Mouse (Mus musculus) liver, embryonic 13.5 days (tissue): ENCODE measurements around the gene Atg7. TPM values are rescaled to one million over a fixed set of nuclear protein-coding genes. Genes with fewer than 3 reads are reported as not detected.

Experiments
- ATAC-seq: fragments of 200-750 bp; cut with Nextera tagmentation; 2 replicates; pipeline ENCODE4 v1.8.0; 2017; ENCODE audit warnings: low read depth, mild to moderate bottlenecking, moderate number of reproducible peaks, moderate library complexity
- DNase-seq: peaks from one replicate; pipeline ENCODE4 v3.0.0; 2022
- H3K27ac ChIP-seq: fragments of 300-500 bp; sonication (generic); 2 replicates; pipeline ENCODE4 v1.5.1; 2015; ENCODE audit warnings: moderate library complexity, mild to moderate bottlenecking, inconsistent platforms
- H3K27me3 ChIP-seq: fragments of 300-500 bp; sonication (generic); 2 replicates; pipeline ENCODE4 v1.6.1; 2015; ENCODE audit warnings: mild to moderate bottlenecking, inconsistent platforms
- H3K36me3 ChIP-seq: fragments of 300-500 bp; sonication (generic); 2 replicates; pipeline ENCODE4 v1.6.1; 2015; ENCODE audit warnings: mild to moderate bottlenecking, inconsistent platforms
- H3K4me1 ChIP-seq: fragments of 300-500 bp; sonication (generic); replicated peaks from 2 replicates; pipeline ENCODE4 v1.6.1; 2015; ENCODE audit warnings: inconsistent platforms
- H3K4me2 ChIP-seq: fragments of 300-500 bp; sonication (generic); 2 replicates; pipeline ENCODE4 v1.6.1; 2015; ENCODE audit warnings: inconsistent platforms, mild to moderate bottlenecking, moderate library complexity
- H3K4me3 ChIP-seq: fragments of 300-500 bp; sonication (generic); replicated peaks from 2 replicates; pipeline ENCODE4 v1.5.1; 2015; ENCODE audit warnings: mild to moderate bottlenecking, inconsistent platforms
- H3K9ac ChIP-seq: fragments of 300-500 bp; sonication (generic); 2 replicates; pipeline ENCODE4 v1.6.1; 2015; ENCODE audit warnings: mild to moderate bottlenecking, inconsistent platforms
- H3K9me3 ChIP-seq: fragments of 300-500 bp; sonication (generic); replicated peaks from 2 replicates; pipeline ENCODE4 v1.6.1; 2016; ENCODE audit warnings: inconsistent platforms
- WGBS: fragments of 180-500 bp; shearing (Covaris S2); methylation state at CpG from one replicate; pipeline ENCODE4 v1.1.7; 2015; ENCODE audit not compliant: insufficient replicate concordance; 5-methylcytosine and 5-hydroxymethylcytosine counted together
- polyA plus RNA-seq: library from polyadenylated mRNA; unstranded; fragments of >200 nt; fragmentation: Nextera tagmentation; extraction: Ambion mirVana; gene quantifications from 2 replicates; pipeline ENCODE4 v1.2.1, GENCODE M21; 2015

The Atg7 gene
- polyA plus RNA-seq, 1 experiment from 2014 or later: 12.5 TPM

DNA sequence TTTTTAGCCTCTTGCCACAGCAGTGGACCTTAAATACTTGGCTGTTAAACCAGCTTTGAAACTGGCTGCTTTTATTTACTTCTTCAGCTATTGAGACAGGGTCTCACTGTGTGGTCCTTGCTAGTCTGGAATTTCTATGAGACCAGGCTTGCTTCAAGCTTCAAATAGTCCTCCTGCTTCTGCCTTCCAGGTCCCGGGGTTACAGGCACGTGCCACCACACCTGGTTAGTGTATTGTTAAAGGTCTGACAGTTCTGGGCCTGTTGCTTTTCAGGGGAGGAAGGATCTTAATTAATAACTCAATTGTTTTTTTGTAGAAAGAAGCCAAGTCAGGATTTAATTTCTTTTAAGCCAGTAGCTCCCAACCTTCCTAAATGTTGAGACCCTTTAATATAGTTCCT is 124.8 kb downstream of the Atg7 start:
- WGBS: 67% methylated on average over 2 of the region's 2 CpGs
- ATAC-seq: no peak
- no peaks in the 10 kb centered on the region for H3K4me1 ChIP-seq
- no peaks in the 10 kb centered on the region for H3K36me3 ChIP-seq
- H3K4me2 ChIP-seq: no peak overlapping the region
- H3K9ac ChIP-seq: no peak overlapping the region
- H3K27me3 ChIP-seq: no peaks in the 10 kb centered on the region
- no peaks in the 10 kb centered on the region for H3K9me3 ChIP-seq
- H3K4me3 ChIP-seq: no peak overlapping the region
- no peak for DNase-seq
- H3K27ac ChIP-seq: no peak overlapping the region

DNA sequence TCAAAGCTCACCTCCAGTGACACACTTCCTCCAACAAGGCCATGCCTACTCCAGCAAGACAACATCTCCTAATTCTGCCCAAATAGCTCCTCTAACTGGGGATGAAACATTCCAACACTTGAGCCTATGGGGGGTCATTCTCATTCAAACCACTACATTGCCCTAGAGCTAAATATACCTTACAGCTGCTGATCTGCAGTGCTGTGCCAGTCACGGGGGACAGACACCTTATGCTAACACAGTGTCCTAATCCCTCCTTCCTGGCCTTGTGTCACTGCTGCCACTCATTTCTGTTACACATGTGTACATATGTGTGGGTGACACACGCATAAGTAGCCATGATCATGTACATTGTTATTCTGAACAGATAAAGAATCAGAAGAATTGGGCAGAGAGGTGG is 127.4 kb downstream of the Atg7 start:
- Histone ChIP-seq H3K4me1 (no peaks in the 10 kb centered on the region), H3K9me3 (no peaks in the 10 kb centered on the region), H3K27me3 (no peaks in the 10 kb centered on the region), H3K36me3 (no peaks in the 10 kb centered on the region), H3K9ac (no peak overlapping the region), H3K4me3 (no peak overlapping the region), H3K27ac (no peak overlapping the region), H3K4me2 (no peak overlapping the region)
- 65% methylated on average over 2 of the region's 2 CpGs for WGBS
- DNase-seq: no peak
- no peak for ATAC-seq

DNA sequence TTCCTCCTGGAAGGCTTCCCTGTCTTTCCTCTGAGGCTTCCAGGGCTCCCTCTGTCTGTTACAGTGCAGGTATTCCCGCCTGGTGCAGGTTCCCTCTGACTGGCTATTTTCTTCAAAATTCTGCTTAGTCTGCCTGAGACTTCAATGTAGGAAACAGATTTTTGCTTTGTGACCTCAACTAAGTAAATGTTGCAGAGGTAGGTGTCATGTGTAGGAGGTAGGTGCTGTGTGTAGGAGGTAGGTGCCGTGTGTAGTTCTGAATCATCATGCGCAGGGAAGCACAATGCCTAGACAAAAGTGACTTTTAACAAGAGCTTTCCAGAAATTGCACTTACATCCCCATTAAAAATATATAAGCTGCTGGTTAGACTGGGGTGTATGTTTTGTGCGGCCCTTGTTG is 128.6 kb downstream of the Atg7 start:
- 68% methylated on average over 4 of the region's 4 CpGs for WGBS
- Histone ChIP-seq H3K9ac (no peak overlapping the region), H3K9me3 (no peaks in the 10 kb centered on the region), H3K4me2 (no peak overlapping the region), H3K4me1 (no peaks in the 10 kb centered on the region), H3K4me3 (no peak overlapping the region), H3K36me3 (no peaks in the 10 kb centered on the region), H3K27me3 (no peaks in the 10 kb centered on the region), H3K27ac (no peak overlapping the region)
- ATAC-seq (no peak), DNase-seq (no peak)

DNA sequence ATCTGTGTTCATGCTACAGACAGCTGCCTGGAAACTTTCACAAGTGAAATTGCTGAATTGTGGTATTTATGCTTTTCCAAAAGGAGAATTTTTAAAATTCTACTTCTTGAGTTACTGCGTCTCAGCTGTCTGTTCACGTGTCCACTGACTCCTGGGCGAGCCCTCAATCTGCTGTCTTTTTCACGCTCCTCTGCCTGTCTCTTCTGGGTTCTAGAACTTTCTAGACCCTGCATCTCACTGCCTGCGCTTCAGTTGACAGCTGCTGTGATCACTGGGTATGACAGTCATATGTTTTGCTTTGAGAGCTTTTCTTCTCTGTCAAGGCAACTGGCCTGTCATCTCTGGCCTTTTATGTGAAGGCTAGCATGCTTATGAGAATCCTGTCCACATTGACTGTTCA is 132.3 kb downstream of the Atg7 start:
- DNase-seq (no peak), ATAC-seq (no peak)
- no peaks in the 10 kb centered on the region for H3K27me3 ChIP-seq
- no peak overlapping the region for H3K27ac ChIP-seq
- H3K4me1 ChIP-seq: no peaks in the 10 kb centered on the region
- WGBS: 71% methylated on average over 5 of the region's 5 CpGs
- no peak overlapping the region for H3K4me2 ChIP-seq
- H3K4me3 ChIP-seq: no peak overlapping the region
- H3K9ac ChIP-seq: no peak overlapping the region
- no peaks in the 10 kb centered on the region for H3K36me3 ChIP-seq
- no peaks in the 10 kb centered on the region for H3K9me3 ChIP-seq

DNA sequence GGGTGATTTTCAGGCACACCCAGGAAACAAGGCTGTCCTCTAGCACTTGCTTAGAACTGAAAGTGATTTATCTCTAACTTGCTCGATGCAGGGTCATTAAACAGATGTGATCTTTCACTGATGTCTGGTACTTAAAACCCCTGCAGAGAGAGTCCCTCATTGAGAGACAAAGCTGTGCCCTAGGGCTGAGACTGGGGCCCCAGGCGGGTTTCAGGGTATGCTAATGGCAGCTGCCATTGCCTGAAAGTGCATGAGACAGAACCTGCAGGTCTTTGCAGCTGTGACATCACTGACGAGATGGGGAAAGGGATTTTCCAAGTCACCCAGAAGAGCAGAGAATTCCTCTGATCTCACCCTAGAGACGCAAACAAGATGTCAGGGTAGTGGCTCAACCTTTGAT is 135.0 kb downstream of the Atg7 start:
- H3K9ac ChIP-seq: no peak overlapping the region
- H3K4me1 ChIP-seq: 0 out of 2 replicates have a peak, but pooled peaks cover 12% of the 10 kb centered on the region
- 55% methylated on average over 4 of the region's 4 CpGs for WGBS
- no peaks in the 10 kb centered on the region for H3K27me3 ChIP-seq
- no peak overlapping the region for H3K4me2 ChIP-seq
- no peaks in the 10 kb centered on the region for H3K9me3 ChIP-seq
- DNase-seq (no peak), ATAC-seq (no peak)
- H3K27ac ChIP-seq: no peak overlapping the region
- no peaks in the 10 kb centered on the region for H3K36me3 ChIP-seq
- H3K4me3 ChIP-seq: no peak overlapping the region

DNA sequence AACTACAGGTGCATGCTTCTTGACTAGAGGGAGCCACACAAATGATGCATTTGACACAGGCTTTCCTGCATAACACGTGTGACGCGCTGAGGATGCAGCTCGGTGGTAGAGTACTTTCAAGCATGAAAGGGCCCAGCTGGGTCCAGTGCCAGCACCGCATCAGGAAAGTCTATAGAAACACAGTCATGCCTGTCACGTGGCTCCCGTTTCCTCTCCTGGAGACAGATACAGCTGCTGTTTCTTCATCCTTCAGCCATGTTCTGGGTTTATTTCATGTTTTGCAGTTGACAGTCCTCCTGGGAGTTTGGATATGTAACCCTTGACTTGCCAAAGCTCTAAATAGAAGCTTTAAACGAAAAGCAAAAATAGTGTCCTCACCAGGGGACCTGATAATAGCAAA is 135.8 kb downstream of the Atg7 start:
- H3K4me3 ChIP-seq: no peak overlapping the region
- DNase-seq: no peak
- no peaks in the 10 kb centered on the region for H3K27me3 ChIP-seq
- no peak overlapping the region for H3K4me2 ChIP-seq
- no peak overlapping the region for H3K27ac ChIP-seq
- WGBS: 75% methylated on average over 8 of the region's 8 CpGs
- H3K4me1 ChIP-seq: 0 out of 2 replicates have a peak, but pooled peaks cover 12% of the 10 kb centered on the region
- ATAC-seq: no peak
- H3K36me3 ChIP-seq: no peaks in the 10 kb centered on the region
- no peaks in the 10 kb centered on the region for H3K9me3 ChIP-seq
- H3K9ac ChIP-seq: no peak overlapping the region

DNA sequence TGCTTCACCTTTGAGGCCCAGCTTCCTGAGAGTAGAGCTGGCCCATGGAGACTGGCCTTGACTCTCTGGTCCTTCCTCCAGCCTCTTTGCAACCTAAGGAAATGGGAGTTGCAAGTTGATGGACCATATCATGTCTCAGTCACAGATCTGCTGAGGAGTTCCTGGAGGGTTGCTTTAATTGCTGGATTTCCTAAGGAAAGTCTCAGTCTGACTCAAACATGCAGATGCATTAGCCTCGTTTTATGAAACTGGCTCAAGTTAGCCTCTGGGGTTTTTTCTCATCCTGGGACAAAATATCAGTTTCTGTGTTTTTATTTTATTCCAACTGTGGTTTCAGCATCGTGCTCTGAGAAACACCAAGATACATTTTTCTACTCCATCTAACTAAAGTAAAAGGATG is 137.7 kb downstream of the Atg7 start:
- Histone ChIP-seq H3K27me3 (no peaks in the 10 kb centered on the region), H3K9ac (no peak overlapping the region), H3K27ac (no peak overlapping the region), H3K4me2 (no peak overlapping the region), H3K4me3 (no peak overlapping the region), H3K4me1 (0 out of 2 replicates have a peak, but pooled peaks cover 12% of the 10 kb centered on the region), H3K9me3 (no peaks in the 10 kb centered on the region), H3K36me3 (no peaks in the 10 kb centered on the region)
- WGBS: 55% methylated on average over 2 of the region's 2 CpGs
- no peak for DNase-seq
- no peak for ATAC-seq

DNA sequence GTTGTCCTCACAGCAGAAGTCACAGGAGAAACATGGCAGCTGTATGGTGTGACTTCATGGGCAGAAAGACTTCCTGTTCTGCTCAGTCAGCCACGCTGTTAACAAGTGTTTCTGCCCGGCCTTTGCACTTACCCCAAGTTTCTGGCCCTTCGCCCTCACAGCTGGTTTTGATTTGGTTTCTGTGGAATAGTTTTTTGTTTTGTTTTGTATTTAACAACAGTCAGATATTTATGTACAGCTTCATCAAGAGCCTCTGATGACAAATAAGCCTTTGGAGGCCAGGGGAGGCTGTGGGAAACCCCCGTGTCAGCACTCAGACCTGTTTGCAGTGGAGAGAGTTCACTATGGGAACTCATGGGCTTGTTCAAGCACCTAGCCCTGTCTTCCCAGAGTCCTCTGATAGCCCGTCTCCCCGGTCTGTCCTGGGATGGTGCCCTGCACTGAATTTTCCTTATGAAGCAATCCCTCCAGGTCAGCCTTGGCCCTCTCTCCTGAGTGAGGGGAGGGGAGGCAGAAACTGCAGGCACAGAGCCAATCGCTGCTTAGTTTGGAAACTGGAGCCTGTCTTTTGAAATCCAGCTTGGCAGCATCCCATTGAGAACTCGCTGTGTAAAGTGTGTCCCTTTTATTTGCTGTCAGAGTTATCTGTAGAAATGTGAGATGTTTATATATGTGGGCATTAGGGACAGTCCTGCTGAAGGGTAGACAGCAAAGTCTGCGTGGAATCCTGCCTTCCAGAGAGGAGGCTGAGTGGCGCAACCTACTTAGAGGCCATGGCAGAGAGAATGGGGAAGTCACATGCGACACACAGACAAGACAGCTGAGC is 138.7 kb downstream of the Atg7 start:
- H3K27ac ChIP-seq: no peak overlapping the region
- DNase-seq (no peak), ATAC-seq (no peak)
- 49% methylated on average over 11 of the region's 11 CpGs for WGBS
- H3K4me1 ChIP-seq: 0 out of 2 replicates have a peak, but pooled peaks cover 12% of the 10 kb centered on the region
- H3K27me3 ChIP-seq: no peaks in the 10 kb centered on the region
- no peaks in the 10 kb centered on the region for H3K9me3 ChIP-seq
- H3K36me3 ChIP-seq: no peaks in the 10 kb centered on the region
- H3K4me2 ChIP-seq: no peak overlapping the region
- no peak overlapping the region for H3K9ac ChIP-seq
- H3K4me3 ChIP-seq: no peak overlapping the region

DNA sequence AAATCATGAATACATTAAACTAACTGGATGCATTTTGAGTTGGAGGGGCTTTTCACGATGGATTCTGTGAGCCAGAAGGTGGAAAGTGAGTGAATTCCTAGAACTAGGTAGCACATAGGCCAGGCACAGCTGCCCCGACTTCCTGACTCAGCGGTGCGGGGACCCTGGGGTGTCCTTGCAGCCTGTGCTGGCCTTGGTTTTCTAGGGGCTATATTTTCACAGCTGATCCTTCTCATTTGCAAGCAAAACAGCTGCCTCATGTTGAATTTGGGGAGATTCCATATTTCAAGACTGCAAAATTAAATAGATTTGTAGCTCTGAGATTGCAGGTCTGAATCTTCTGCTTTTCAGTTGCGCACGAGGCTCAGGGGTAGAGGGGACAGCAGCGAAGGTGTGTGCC is 139.6 kb downstream of the Atg7 start:
- Histone ChIP-seq H3K27me3 (no peaks in the 10 kb centered on the region), H3K9me3 (no peaks in the 10 kb centered on the region), H3K27ac (no peak overlapping the region), H3K36me3 (no peaks in the 10 kb centered on the region), H3K4me2 (no peak overlapping the region), H3K9ac (no peak overlapping the region), H3K4me1 (0 out of 2 replicates have a peak, but pooled peaks cover 12% of the 10 kb centered on the region), H3K4me3 (no peak overlapping the region)
- no peak for DNase-seq
- 75% methylated on average over 7 of the region's 7 CpGs for WGBS
- no peak for ATAC-seq

DNA sequence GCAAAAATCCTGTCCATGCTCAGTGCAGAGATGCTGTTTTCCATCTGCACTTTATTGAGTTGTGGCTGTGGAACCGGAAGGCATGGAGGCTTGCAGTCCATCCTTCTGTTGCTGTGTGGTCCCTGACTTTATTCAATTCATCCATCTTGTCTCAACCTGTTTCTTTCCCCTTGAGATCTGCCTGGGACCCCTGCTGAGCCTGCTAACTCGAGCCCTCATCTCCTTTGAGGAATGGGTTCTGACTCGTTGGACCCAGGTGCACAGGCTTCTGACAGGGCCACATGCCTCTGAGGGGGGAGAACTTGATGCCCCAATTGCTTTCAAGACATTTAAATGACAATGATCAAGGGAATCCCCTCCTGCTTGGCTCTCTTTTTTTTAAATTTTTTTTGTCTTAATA is 143.6 kb downstream of the Atg7 start:
- WGBS: 53% methylated on average over 3 of the region's 3 CpGs
- H3K9me3 ChIP-seq: no peaks in the 10 kb centered on the region
- H3K4me1 ChIP-seq: 0 out of 2 replicates have a peak, but pooled peaks cover 8% of the 10 kb centered on the region
- H3K4me3 ChIP-seq: no peak overlapping the region
- no peak overlapping the region for H3K27ac ChIP-seq
- ATAC-seq: no peak
- no peak for DNase-seq
- no peak overlapping the region for H3K9ac ChIP-seq
- H3K4me2 ChIP-seq: no peak overlapping the region
- H3K27me3 ChIP-seq: no peaks in the 10 kb centered on the region
- no peaks in the 10 kb centered on the region for H3K36me3 ChIP-seq

DNA sequence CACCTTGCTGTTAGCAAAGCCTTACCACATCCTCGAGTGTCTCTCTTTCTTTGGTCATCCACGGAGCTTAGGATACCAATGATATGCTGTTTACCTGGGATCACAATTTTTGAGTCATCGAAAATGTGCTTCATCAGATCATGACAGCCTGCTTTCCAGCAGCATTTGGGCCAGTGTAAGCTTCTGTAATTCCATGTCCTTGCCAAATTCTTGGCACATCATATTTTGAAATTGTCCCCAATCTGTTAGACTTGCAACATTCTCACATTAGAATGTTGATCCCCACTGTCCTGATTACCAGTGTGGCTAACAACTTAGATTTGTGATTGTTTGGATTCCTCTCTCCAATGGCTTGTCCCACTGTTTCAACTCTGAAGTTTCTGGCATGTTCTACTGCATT is 144.7 kb downstream of the Atg7 start:
- DNase-seq: no peak
- H3K27ac ChIP-seq: no peak overlapping the region
- 54% methylated on average over 3 of the region's 3 CpGs for WGBS
- H3K4me2 ChIP-seq: no peak overlapping the region
- H3K36me3 ChIP-seq: no peaks in the 10 kb centered on the region
- no peak for ATAC-seq
- H3K4me1 ChIP-seq: no peaks in the 10 kb centered on the region
- no peak overlapping the region for H3K4me3 ChIP-seq
- H3K27me3 ChIP-seq: no peaks in the 10 kb centered on the region
- H3K9ac ChIP-seq: no peak overlapping the region
- no peaks in the 10 kb centered on the region for H3K9me3 ChIP-seq

DNA sequence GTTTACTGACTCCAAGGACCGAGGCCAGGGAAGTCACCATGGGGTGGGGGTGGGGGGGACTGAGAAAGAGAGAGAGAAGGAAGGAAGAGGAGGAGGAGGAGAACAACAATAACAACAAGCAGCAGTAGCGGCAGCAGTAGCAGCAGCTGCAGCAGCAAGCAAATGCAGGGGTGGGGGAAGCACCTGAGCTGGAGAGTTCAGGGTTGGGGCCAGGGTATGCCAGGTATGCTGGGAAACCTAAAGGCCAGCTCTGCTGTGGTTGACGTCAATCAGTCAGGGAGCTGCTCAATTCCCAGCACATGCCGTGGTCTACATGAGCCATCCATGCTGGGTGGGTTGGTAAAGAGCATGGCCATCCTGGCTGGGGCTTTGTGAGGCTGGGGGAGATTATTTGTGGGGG is 145.8 kb downstream of the Atg7 start:
- H3K9ac ChIP-seq: no peak overlapping the region
- no peak overlapping the region for H3K4me3 ChIP-seq
- H3K9me3 ChIP-seq: no peaks in the 10 kb centered on the region
- no peaks in the 10 kb centered on the region for H3K4me1 ChIP-seq
- 60% methylated on average over 4 of the region's 4 CpGs for WGBS
- no peak overlapping the region for H3K4me2 ChIP-seq
- H3K36me3 ChIP-seq: no peaks in the 10 kb centered on the region
- H3K27me3 ChIP-seq: no peaks in the 10 kb centered on the region
- H3K27ac ChIP-seq: no peak overlapping the region
- ATAC-seq (no peak), DNase-seq (no peak)
